Mouse (Mus musculus) liver, embryonic 14.5 days (tissue): ENCODE data around the gene Ssbp2. TPM values are rescaled to one million over a fixed set of nuclear protein-coding genes. Genes with fewer than 3 reads are reported as not detected.
A peak's percentile ranks its signal among the peaks of the same experiment; 100 is the strongest.

Experiments used
- ATAC-seq: fragments of 200-750 bp; cut with Nextera tagmentation; 2 replicates; pipeline ENCODE4 v1.8.0; 2017; ENCODE audit warnings: moderate number of reproducible peaks, mild to moderate bottlenecking, moderate library complexity; ENCODE audit not compliant: insufficient read depth
- DNase-seq, 3 experiments: peaks; one replicate each; pipeline ENCODE4 v3.0.0-alpha.2; 2012 to 2013; ENCODE audit warnings: low read depth in 3 of 3, low spot score in 3 of 3
- H3K27ac ChIP-seq: fragments of 300-500 bp; sonication (generic); 2 replicates; pipeline ENCODE4 v1.5.1; 2014; ENCODE audit warnings: moderate library complexity, mild to moderate bottlenecking, control low read depth, inconsistent platforms
- H3K27me3 ChIP-seq: fragments of 300-500 bp; sonication (generic); 2 replicates; pipeline ENCODE4 v1.6.1; 2014; ENCODE audit warnings: mild to moderate bottlenecking, low read length, moderate library complexity; ENCODE audit not compliant: control insufficient read depth, insufficient read depth
- H3K36me3 ChIP-seq: fragments of 300-500 bp; sonication (generic); replicated peaks from 2 replicates; pipeline ENCODE4 v1.6.1; 2014; ENCODE audit warnings: low read depth; ENCODE audit not compliant: control insufficient read depth, insufficient read depth
- H3K4me1 ChIP-seq, 2 experiments: fragments of 200-500 bp in 1 of 2; fragments of 300-500 bp in 1 of 2; sonication (generic) in 1 of 2; replicated peaks; 2 replicates each; pipeline ENCODE4 v1.6.1; 2012 to 2014; ENCODE audit warnings: antibody characterized with exemption in 1 of 2, inconsistent platforms in 1 of 2, low read length in 1 of 2; ENCODE audit not compliant: control insufficient read depth in 2 of 2, insufficient read depth in 2 of 2
- H3K4me2 ChIP-seq: fragments of 300-500 bp; sonication (generic); 2 replicates; pipeline ENCODE4 v1.6.1; 2014; ENCODE audit warnings: low read depth, mild to moderate bottlenecking, control low read depth, moderate library complexity
- H3K4me3 ChIP-seq, 2 experiments: fragments of 200-500 bp in 1 of 2; fragments of 300-500 bp in 1 of 2; sonication (generic) in 1 of 2; 2 replicates each; pipeline ENCODE4 v1.5.1; 2012 to 2014; ENCODE audit warnings: low read depth in 2 of 2, low read length in 2 of 2, mild to moderate bottlenecking in 2 of 2, control low read depth in 1 of 2, inconsistent platforms in 1 of 2, moderate library complexity in 1 of 2; ENCODE audit not compliant: insufficient read depth in 1 of 2
- H3K9ac ChIP-seq: fragments of 300-500 bp; sonication (generic); replicated peaks from 2 replicates; pipeline ENCODE4 v1.6.1; 2014; ENCODE audit warnings: mild to moderate bottlenecking, control low read depth, moderate library complexity
- H3K9me3 ChIP-seq: fragments of 300-500 bp; sonication (generic); 2 replicates; pipeline ENCODE4 v1.6.1; 2016; ENCODE audit warnings: low read length, mixed read lengths; ENCODE audit not compliant: control insufficient read depth
- CTCF ChIP-seq: IDR thresholded peaks from 2 replicates; pipeline ENCODE4 v1.5.1; 2016; ENCODE audit warnings: antibody characterized with exemption, low read depth, control low read depth
- EP300 ChIP-seq: IDR thresholded peaks from 2 replicates; pipeline ENCODE4 v1.6.1; 2016; ENCODE audit warnings: antibody characterized with exemption, low read depth
- WGBS: fragments of 180-500 bp; shearing (Covaris S2); extraction: QIAGEN DNeasy Blood & Tissue Kit; methylation state at CpG from one replicate; pipeline ENCODE4 v1.1.7; 2014; ENCODE audit not compliant: insufficient replicate concordance; 5-methylcytosine and 5-hydroxymethylcytosine counted together
- polyA plus RNA-seq, 2 experiments: library from polyadenylated mRNA; depleted of rRNA in 1 of 2; stranded (reverse) in 1 of 2; unstranded in 1 of 2; fragments of >200 nt; fragmentation: Nextera tagmentation in 1 of 2; extraction: Ambion mirVana in 1 of 2; gene quantifications; 2 replicates each; pipeline versions ENCODE4 v1.2.1 to v1.2.3; 2012 to 2014

Ssbp2 gene
- polyA plus RNA-seq, 2 experiments = 23.7 to 43.0 TPM

GRCm38 (mm10) chr13:91460621-91461284 is 670 bp downstream of the Ssbp2 start:
- ATAC-seq (peak; percentile 90), DNase-seq (peak; percentile 88 to 95 (median 90))
- peak overlapping the region; percentile 61 for H3K27ac ChIP-seq
- H3K9ac ChIP-seq = peak overlapping the region; percentile 96
- peak overlapping the region; percentile 82 for H3K4me2 ChIP-seq
- H3K36me3 ChIP-seq = no peaks in the 10 kb centered on the region
- peaks cover 47% of the 10 kb centered on the region in 2 experiments for H3K4me1 ChIP-seq
- WGBS = under 1% methylated on average over 59 of the region's 70 CpGs
- no peaks in the 10 kb centered on the region for H3K27me3 ChIP-seq
- H3K9me3 ChIP-seq = no peaks in the 10 kb centered on the region
- peak overlapping the region; percentile 84 to 93 for H3K4me3 ChIP-seq
- TF ChIP-seq CTCF = no peak
- TF ChIP-seq EP300 = peak; percentile 55

- H3K9ac ChIP-seq = peak overlapping the region; percentile 96
- no peak for TF ChIP-seq EP300
- no peaks in the 10 kb centered on the region for H3K9me3 ChIP-seq
- H3K27me3 ChIP-seq = no peaks in the 10 kb centered on the region
- H3K4me1 ChIP-seq = peaks cover 44 to 45% of the 10 kb centered on the region in 2 experiments
- H3K4me2 ChIP-seq = peak overlapping the region; percentile 82
- H3K36me3 ChIP-seq = no peaks in the 10 kb centered on the region
- WGBS = 2% methylated on average over 34 of the region's 61 CpGs
- peak overlapping the region; percentile 78 for H3K27ac ChIP-seq
- no peak for ATAC-seq
- DNase-seq = no peak
- peak overlapping the region; percentile 84 to 93 for H3K4me3 ChIP-seq
These were observed 1.2 kb downstream of the Ssbp2 start for GRCm38 (mm10) chr13:91461299-91461698.

- ATAC-seq = no peak; the same call in 1 of the 2 replicates
These were observed 1.7 kb downstream of the Ssbp2 start for GRCm38 (mm10) chr13:91461711-91462351.

GRCm38 (mm10) chr13:91462395-91462794 is 2.3 kb downstream of the Ssbp2 start:
- H3K9me3 ChIP-seq = no peaks in the 10 kb centered on the region

More at GRCm38 (mm10) chr13:91461711-91462351, 1.7 kb downstream of the Ssbp2 start:
- Histone ChIP-seq H3K4me2 (peak overlapping the region; percentile 82), H3K9ac (peak overlapping the region; percentile 96), H3K27ac (peak overlapping the region; percentile 78), H3K9me3 (no peaks in the 10 kb centered on the region), H3K36me3 (no peaks in the 10 kb centered on the region), H3K4me1 (peaks cover 40 to 45% of the 10 kb centered on the region in 2 experiments), H3K4me3 (peak overlapping the region; percentile 84 to 93), H3K27me3 (no peaks in the 10 kb centered on the region)
- under 1% methylated on average over 50 of the region's 77 CpGs for WGBS
- TF ChIP-seq CTCF (no peak), EP300 (no peak)
- DNase-seq = no peak

GRCm38 (mm10) chr13:91462893-91463481 is 2.9 kb downstream of the Ssbp2 start:
- Histone ChIP-seq H3K36me3 (no peaks in the 10 kb centered on the region), H3K27ac (peak overlapping the region; percentile 46), H3K4me2 (peak overlapping the region; percentile 82), H3K4me3 (peak overlapping the region in 1 of 2 experiments; percentile 93; a peak in 1 of 4 replicates), H3K4me1 (peaks cover 34 to 37% of the 10 kb centered on the region in 2 experiments), H3K9ac (0 out of 2 replicates have a peak overlapping the region, but pooled peaks have one; percentile 4), H3K9me3 (no peaks in the 10 kb centered on the region), H3K27me3 (no peaks in the 10 kb centered on the region)
- TF ChIP-seq CTCF (peak; percentile 23; the same call in 1 of the 2 replicates), EP300 (no peak)
- 17% methylated on average over 9 of the region's 9 CpGs for WGBS
- ATAC-seq (no peak), DNase-seq (peak in 1 of 3 experiments; percentile 46)

More at GRCm38 (mm10) chr13:91462395-91462794, 2.3 kb downstream of the Ssbp2 start:
- ATAC-seq (no peak), DNase-seq (peak in 1 of 3 experiments; percentile 43)
- Histone ChIP-seq H3K9ac (peak overlapping the region; percentile 96), H3K27me3 (no peaks in the 10 kb centered on the region), H3K27ac (peak overlapping the region; percentile 78), H3K4me1 (peaks cover 36 to 41% of the 10 kb centered on the region in 2 experiments), H3K4me3 (peak overlapping the region; percentile 84 to 93), H3K36me3 (no peaks in the 10 kb centered on the region), H3K4me2 (peak overlapping the region; percentile 82)
- TF ChIP-seq CTCF (no peak), EP300 (no peak)
- 4% methylated on average over 1 of the region's 2 CpGs for WGBS
